Mouse (Mus musculus): ENCODE data around the gene Ptk7. TPM values are rescaled to one million over a fixed set of nuclear protein-coding genes. Genes with fewer than 3 reads are reported as not detected.

The Ptk7 gene
- polyA plus RNA-seq, 1 experiment from 2014 or later: 20.0 TPM

GRCm38 (mm10) chr17:46629685-46630441 lies 559 bp upstream of the Ptk7 start:
- ATAC-seq (ENCODE audit: low FRiP score, low TSS enrichment): peak; percentile 62

GRCm38 (mm10) chr17:46628471-46628790 lies 873 bp downstream of the Ptk7 start:
- Histone ChIP-seq H3K27ac (replicated peaks; ENCODE audit: low read depth, low read length) (peak overlapping the region; percentile 89), H3K9ac (replicated peaks; ENCODE audit: low read length) (peak overlapping the region; percentile 91), H3K27me3 (ENCODE audit: control insufficient read depth, insufficient read depth, low read length) (no peaks in the 10 kb centered on the region), H3K4me1 (ENCODE audit: control insufficient read depth, insufficient read depth, low read length) (peaks cover 37% of the 10 kb centered on the region), H3K4me2 (ENCODE audit: low read length) (peak overlapping the region; percentile 78), H3K36me3 (ENCODE audit: control insufficient read depth, insufficient read depth, low read length) (peaks cover 30% of the 10 kb centered on the region), H3K9me3 (ENCODE audit: control insufficient read depth, low read length) (no peaks in the 10 kb centered on the region), H3K4me3 (replicated peaks; ENCODE audit: low read depth, low read length) (peak overlapping the region; percentile 93)
- 0% methylated on average over 13 of the region's 13 CpGs for WGBS
- ATAC-seq (ENCODE audit: low FRiP score, low TSS enrichment): no peak
- no peak for DNase-seq

More at GRCm38 (mm10) chr17:46629685-46630441, 559 bp upstream of the Ptk7 start:
- Histone ChIP-seq H3K27me3 (ENCODE audit: control insufficient read depth, insufficient read depth, low read length) (no peaks in the 10 kb centered on the region), H3K4me1 (ENCODE audit: control insufficient read depth, insufficient read depth, low read length) (peaks cover 26% of the 10 kb centered on the region), H3K4me3 (replicated peaks; ENCODE audit: low read depth, low read length) (peak overlapping the region; percentile 93), H3K9ac (replicated peaks; ENCODE audit: low read length) (no peak overlapping the region; the same call in 1 of the 2 replicates), H3K36me3 (ENCODE audit: control insufficient read depth, insufficient read depth, low read length) (peaks cover 36% of the 10 kb centered on the region), H3K27ac (replicated peaks; ENCODE audit: low read depth, low read length) (peak overlapping the region; percentile 89), H3K9me3 (ENCODE audit: control insufficient read depth, low read length) (no peaks in the 10 kb centered on the region), H3K4me2 (ENCODE audit: low read length) (peak overlapping the region; percentile 78)
- DNase-seq: no peak
- 6% methylated on average over 12 of the region's 12 CpGs for WGBS

GRCm38 (mm10) chr17:46627409-46627808 lies 1.9 kb downstream of the Ptk7 start:
- Histone ChIP-seq H3K9me3 (ENCODE audit: control insufficient read depth, low read length) (no peaks in the 10 kb centered on the region), H3K36me3 (ENCODE audit: control insufficient read depth, insufficient read depth, low read length) (peaks cover 20% of the 10 kb centered on the region), H3K27ac (replicated peaks; ENCODE audit: low read depth, low read length) (no peak overlapping the region), H3K4me3 (replicated peaks; ENCODE audit: low read depth, low read length) (peak overlapping the region; percentile 93), H3K27me3 (ENCODE audit: control insufficient read depth, insufficient read depth, low read length) (no peaks in the 10 kb centered on the region), H3K4me1 (ENCODE audit: control insufficient read depth, insufficient read depth, low read length) (peaks cover 37% of the 10 kb centered on the region), H3K4me2 (ENCODE audit: low read length) (peak overlapping the region; percentile 78), H3K9ac (replicated peaks; ENCODE audit: low read length) (peak overlapping the region; percentile 91)
- DNase-seq (no peak), ATAC-seq (ENCODE audit: low FRiP score, low TSS enrichment) (no peak)
- 74% methylated on average over 6 of the region's 6 CpGs for WGBS

- H3K9me3 ChIP-seq (ENCODE audit: control insufficient read depth, low read length): no peaks in the 10 kb centered on the region
- H3K36me3 ChIP-seq (ENCODE audit: control insufficient read depth, insufficient read depth, low read length): no peaks in the 10 kb centered on the region
- peaks cover 38% of the 10 kb centered on the region for H3K4me1 ChIP-seq (ENCODE audit: control insufficient read depth, insufficient read depth, low read length)
- no peaks in the 10 kb centered on the region for H3K27me3 ChIP-seq (ENCODE audit: control insufficient read depth, insufficient read depth, low read length)
- no peak overlapping the region for H3K27ac ChIP-seq (replicated peaks; ENCODE audit: low read depth, low read length)
- H3K4me3 ChIP-seq (replicated peaks; ENCODE audit: low read depth, low read length): no peak overlapping the region
- DNase-seq: no peak
- no peak for ATAC-seq (ENCODE audit: low FRiP score, low TSS enrichment)
- no peak overlapping the region for H3K4me2 ChIP-seq (ENCODE audit: low read length)
- WGBS: 77% methylated on average over 12 of the region's 12 CpGs
- H3K9ac ChIP-seq (replicated peaks; ENCODE audit: low read length): peak overlapping the region; percentile 14; the same call in 1 of the 2 replicates
Observed at GRCm38 (mm10) chr17:46624598-46624997, 4.7 kb downstream of the Ptk7 start.

GRCm38 (mm10) chr17:46623819-46624557 lies 5.3 kb downstream of the Ptk7 start:
- no peak overlapping the region for H3K4me3 ChIP-seq (replicated peaks; ENCODE audit: low read depth, low read length)

GRCm38 (mm10) chr17:46622269-46622668 lies 7.0 kb downstream of the Ptk7 start:
- DNase-seq (no peak), ATAC-seq (ENCODE audit: low FRiP score, low TSS enrichment) (no peak)
- Histone ChIP-seq H3K27ac (replicated peaks; ENCODE audit: low read depth, low read length) (no peak overlapping the region), H3K4me3 (replicated peaks; ENCODE audit: low read depth, low read length) (no peak overlapping the region), H3K9ac (replicated peaks; ENCODE audit: low read length) (no peak overlapping the region), H3K27me3 (ENCODE audit: control insufficient read depth, insufficient read depth, low read length) (no peaks in the 10 kb centered on the region), H3K9me3 (ENCODE audit: control insufficient read depth, low read length) (no peaks in the 10 kb centered on the region), H3K4me2 (ENCODE audit: low read length) (no peak overlapping the region), H3K4me1 (ENCODE audit: control insufficient read depth, insufficient read depth, low read length) (peaks cover 50% of the 10 kb centered on the region), H3K36me3 (ENCODE audit: control insufficient read depth, insufficient read depth, low read length) (no peaks in the 10 kb centered on the region)
- WGBS: 88% methylated on average over 11 of the region's 11 CpGs

More at GRCm38 (mm10) chr17:46623819-46624557, 5.3 kb downstream of the Ptk7 start:
- no peaks in the 10 kb centered on the region for H3K36me3 ChIP-seq (ENCODE audit: control insufficient read depth, insufficient read depth, low read length)
- peaks cover 44% of the 10 kb centered on the region for H3K4me1 ChIP-seq (ENCODE audit: control insufficient read depth, insufficient read depth, low read length)
- WGBS: 29% methylated on average over 10 of the region's 10 CpGs
- peak overlapping the region; percentile 27 for H3K9ac ChIP-seq (replicated peaks; ENCODE audit: low read length)
- no peaks in the 10 kb centered on the region for H3K27me3 ChIP-seq (ENCODE audit: control insufficient read depth, insufficient read depth, low read length)
- DNase-seq (no peak), ATAC-seq (ENCODE audit: low FRiP score, low TSS enrichment) (no peak)
- no peak overlapping the region for H3K4me2 ChIP-seq (ENCODE audit: low read length)
- H3K9me3 ChIP-seq (ENCODE audit: control insufficient read depth, low read length): no peaks in the 10 kb centered on the region
- 0 out of 2 replicates have a peak overlapping the region, but pooled peaks have one; percentile 28 for H3K27ac ChIP-seq (replicated peaks; ENCODE audit: low read depth, low read length)

- no peak overlapping the region for H3K27ac ChIP-seq (replicated peaks; ENCODE audit: low read depth, low read length)
- H3K9ac ChIP-seq (replicated peaks; ENCODE audit: low read length): no peak overlapping the region
- no peaks in the 10 kb centered on the region for H3K27me3 ChIP-seq (ENCODE audit: control insufficient read depth, insufficient read depth, low read length)
- WGBS: 76% methylated on average over 15 of the region's 15 CpGs
- H3K4me1 ChIP-seq (ENCODE audit: control insufficient read depth, insufficient read depth, low read length): peaks cover 43% of the 10 kb centered on the region
- no peaks in the 10 kb centered on the region for H3K36me3 ChIP-seq (ENCODE audit: control insufficient read depth, insufficient read depth, low read length)
- no peaks in the 10 kb centered on the region for H3K9me3 ChIP-seq (ENCODE audit: control insufficient read depth, low read length)
- DNase-seq (peak; percentile 35), ATAC-seq (ENCODE audit: low FRiP score, low TSS enrichment) (no peak)
- H3K4me2 ChIP-seq (ENCODE audit: low read length): no peak overlapping the region
- no peak overlapping the region for H3K4me3 ChIP-seq (replicated peaks; ENCODE audit: low read depth, low read length)
Observed at GRCm38 (mm10) chr17:46621324-46621723, 8.0 kb downstream of the Ptk7 start.

- H3K27ac ChIP-seq (replicated peaks; ENCODE audit: low read depth, low read length): peak overlapping the region; percentile 73
- peak; percentile 55 for DNase-seq
- H3K4me1 ChIP-seq (ENCODE audit: control insufficient read depth, insufficient read depth, low read length): peaks cover 41% of the 10 kb centered on the region
- no peak for ATAC-seq (ENCODE audit: low FRiP score, low TSS enrichment)
- H3K4me3 ChIP-seq (replicated peaks; ENCODE audit: low read depth, low read length): no peak overlapping the region
- H3K9me3 ChIP-seq (ENCODE audit: control insufficient read depth, low read length): no peaks in the 10 kb centered on the region
- H3K36me3 ChIP-seq (ENCODE audit: control insufficient read depth, insufficient read depth, low read length): no peaks in the 10 kb centered on the region
- peak overlapping the region; percentile 36; the same call in 1 of the 2 replicates for H3K9ac ChIP-seq (replicated peaks; ENCODE audit: low read length)
- H3K4me2 ChIP-seq (ENCODE audit: low read length): peak overlapping the region; percentile 34
- no peaks in the 10 kb centered on the region for H3K27me3 ChIP-seq (ENCODE audit: control insufficient read depth, insufficient read depth, low read length)
- WGBS: 30% methylated on average over 16 of the region's 16 CpGs
Observed at GRCm38 (mm10) chr17:46619683-46620357, 9.5 kb downstream of the Ptk7 start.

Data from midbrain, embryonic 14.5 days (tissue).